Mouse (Mus musculus) spleen, adult 12 weeks (tissue): ENCODE measurements around the gene Zfhx3.

Experiments
- DNase-seq: peaks from one replicate; pipeline ENCODE4 v3.0.0; 2022; ENCODE audit warnings: low spot score

Gene Zfhx3

GRCm38 (mm10) chr8:108098598-108098997 is 156.2 kb downstream of the Zfhx3 start:
- DNase-seq = no peak

- no peak for DNase-seq
Observed at GRCm38 (mm10) chr8:108101131-108101530, 158.7 kb downstream of the Zfhx3 start.

GRCm38 (mm10) chr8:108101978-108102865 is 159.8 kb downstream of the Zfhx3 start:
- DNase-seq = no peak

GRCm38 (mm10) chr8:108104471-108105098 is 162.1 kb downstream of the Zfhx3 start:
- no peak for DNase-seq

- no peak for DNase-seq
Observed at GRCm38 (mm10) chr8:108125053-108125452, 182.6 kb downstream of the Zfhx3 start.

GRCm38 (mm10) chr8:108125491-108125890 is 183.0 kb downstream of the Zfhx3 start:
- no peak for DNase-seq

GRCm38 (mm10) chr8:108146536-108146935 is 204.1 kb downstream of the Zfhx3 start:
- no peak for DNase-seq

GRCm38 (mm10) chr8:108148599-108149249 is 206.3 kb downstream of the Zfhx3 start:
- DNase-seq = no peak

GRCm38 (mm10) chr8:108170804-108171203 is 228.4 kb downstream of the Zfhx3 start:
- DNase-seq = no peak

- DNase-seq = no peak
Observed at GRCm38 (mm10) chr8:108183296-108183695, 240.9 kb downstream of the Zfhx3 start.

- no peak for DNase-seq
Observed at GRCm38 (mm10) chr8:108183948-108184347, 241.5 kb downstream of the Zfhx3 start.

- DNase-seq = no peak
Observed at GRCm38 (mm10) chr8:108186289-108186688, 243.8 kb downstream of the Zfhx3 start.

GRCm38 (mm10) chr8:108188044-108188443 is 245.6 kb downstream of the Zfhx3 start:
- DNase-seq = no peak

- no peak for DNase-seq
Observed at GRCm38 (mm10) chr8:108194571-108194970, 252.1 kb downstream of the Zfhx3 start.

- DNase-seq = no peak
Observed at GRCm38 (mm10) chr8:108215026-108215425, 272.6 kb downstream of the Zfhx3 start.

GRCm38 (mm10) chr8:108218171-108218840 is 275.9 kb downstream of the Zfhx3 start:
- no peak for DNase-seq

GRCm38 (mm10) chr8:108220511-108220910 is 278.1 kb downstream of the Zfhx3 start:
- DNase-seq = no peak

GRCm38 (mm10) chr8:108222091-108222490 is 279.6 kb downstream of the Zfhx3 start:
- no peak for DNase-seq

- DNase-seq = no peak
Observed at GRCm38 (mm10) chr8:108232326-108232725, 289.9 kb downstream of the Zfhx3 start.

- no peak for DNase-seq
Observed at GRCm38 (mm10) chr8:108234481-108234880, 292.0 kb downstream of the Zfhx3 start.

GRCm38 (mm10) chr8:108236715-108237114 is 294.3 kb downstream of the Zfhx3 start:
- no peak for DNase-seq

GRCm38 (mm10) chr8:108239531-108239930 is 297.1 kb downstream of the Zfhx3 start:
- no peak for DNase-seq
